Mouse (Mus musculus): ENCODE results near the gene Dlg5. TPM values are rescaled to one million over a fixed set of nuclear protein-coding genes. Genes with fewer than 3 reads are reported as not detected.
A peak's percentile ranks its signal among the peaks of the same experiment; 100 is the strongest.

The Dlg5 gene
- 32.5 TPM in 2 replicates for polyA plus RNA-seq (2014; fragmentation: Nextera tagmentation; extraction: Ambion mirVana)

GRCm38 (mm10) chr14:24245177-24246081 is at the start of gene Dlg5:
Gene Dlg5, minus strand, starts transcription at chr14:24245920.
- Histone ChIP-seq H3K27ac (peak within 1 kb of the TSS; percentile 94), H3K9ac (peak within 1 kb of the TSS; percentile 97), H3K27me3 (ENCODE audit: control insufficient read depth, insufficient read depth, low read length) (no peaks in the 10 kb centered on the region), H3K36me3 (replicated peaks; ENCODE audit: control insufficient read depth, insufficient read depth) (peaks cover 12% of the 10 kb centered on the region; the same call in 1 of the 2 replicates), H3K9me3 (ENCODE audit: control insufficient read depth, low read length) (no peaks in the 10 kb centered on the region), H3K4me1 (replicated peaks; ENCODE audit: control insufficient read depth, insufficient read depth, low read length) (peaks cover 28% of the 10 kb centered on the region), H3K4me2 (replicated peaks) (peak within 1 kb of the TSS; percentile 77), H3K4me3 (replicated peaks; ENCODE audit: low read length) (peak within 1 kb of the TSS; percentile 79)
- WGBS, result 1% methylated on average over 70 of the region's 98 CpGs
- peak; percentile 52 for DNase-seq (ENCODE audit: low spot score)
- peak; percentile 81 for ATAC-seq (ENCODE audit: low FRiP score)

- Histone ChIP-seq H3K27me3 (ENCODE audit: control insufficient read depth, insufficient read depth, low read length) (no peaks in the 10 kb centered on the region), H3K4me1 (replicated peaks; ENCODE audit: control insufficient read depth, insufficient read depth, low read length) (no peaks in the 10 kb centered on the region), H3K9ac (no peak overlapping the region), H3K9me3 (ENCODE audit: control insufficient read depth, low read length) (no peaks in the 10 kb centered on the region), H3K36me3 (replicated peaks; ENCODE audit: control insufficient read depth, insufficient read depth) (no peaks in the 10 kb centered on the region), H3K4me3 (replicated peaks; ENCODE audit: low read length) (no peak overlapping the region), H3K27ac (no peak overlapping the region), H3K4me2 (replicated peaks) (no peak overlapping the region)
- no peak for DNase-seq (ENCODE audit: low spot score)
- WGBS, result 89% methylated on average over 5 of the region's 5 CpGs
- no peak for ATAC-seq (ENCODE audit: low FRiP score)
Observed at GRCm38 (mm10) chr14:24293631-24294030, 47.9 kb upstream of the Dlg5 start.

- Histone ChIP-seq H3K4me2 (replicated peaks) (no peak within 1 kb of the TSS), H3K4me3 (replicated peaks; ENCODE audit: low read length) (no peak within 1 kb of the TSS), H3K4me1 (replicated peaks; ENCODE audit: control insufficient read depth, insufficient read depth, low read length) (no peaks in the 10 kb centered on the region), H3K9me3 (ENCODE audit: control insufficient read depth, low read length) (no peaks in the 10 kb centered on the region), H3K36me3 (replicated peaks; ENCODE audit: control insufficient read depth, insufficient read depth) (no peaks in the 10 kb centered on the region), H3K9ac (no peak within 1 kb of the TSS), H3K27me3 (ENCODE audit: control insufficient read depth, insufficient read depth, low read length) (no peaks in the 10 kb centered on the region), H3K27ac (no peak within 1 kb of the TSS)
- DNase-seq (ENCODE audit: low spot score), result no peak
- ATAC-seq (ENCODE audit: low FRiP score), result no peak
- WGBS, result 70% methylated on average over 3 of the region's 3 CpGs
Observed at GRCm38 (mm10) chr14:24292914-24293313, 47.2 kb upstream of the Dlg5 start, which contains the start of gene E330034G19Rik. Gene E330034G19Rik, plus strand, starts transcription at chr14:24293214.

- H3K4me3 ChIP-seq (replicated peaks; ENCODE audit: low read length), result no peak overlapping the region
- H3K9me3 ChIP-seq (ENCODE audit: control insufficient read depth, low read length), result no peaks in the 10 kb centered on the region
- DNase-seq (ENCODE audit: low spot score) (no peak), ATAC-seq (ENCODE audit: low FRiP score) (no peak)
- H3K27me3 ChIP-seq (ENCODE audit: control insufficient read depth, insufficient read depth, low read length), result no peaks in the 10 kb centered on the region
- H3K9ac ChIP-seq, result no peak overlapping the region
- H3K36me3 ChIP-seq (replicated peaks; ENCODE audit: control insufficient read depth, insufficient read depth), result no peaks in the 10 kb centered on the region
- no peak overlapping the region for H3K27ac ChIP-seq
- H3K4me2 ChIP-seq (replicated peaks), result no peak overlapping the region
- no peaks in the 10 kb centered on the region for H3K4me1 ChIP-seq (replicated peaks; ENCODE audit: control insufficient read depth, insufficient read depth, low read length)
Observed at GRCm38 (mm10) chr14:24290726-24291125, 45.0 kb upstream of the Dlg5 start.

- Histone ChIP-seq H3K27ac (no peak overlapping the region), H3K4me3 (replicated peaks; ENCODE audit: low read length) (no peak overlapping the region), H3K9me3 (ENCODE audit: control insufficient read depth, low read length) (no peaks in the 10 kb centered on the region), H3K36me3 (replicated peaks; ENCODE audit: control insufficient read depth, insufficient read depth) (no peaks in the 10 kb centered on the region), H3K4me1 (replicated peaks; ENCODE audit: control insufficient read depth, insufficient read depth, low read length) (no peaks in the 10 kb centered on the region), H3K4me2 (replicated peaks) (no peak overlapping the region), H3K9ac (no peak overlapping the region), H3K27me3 (ENCODE audit: control insufficient read depth, insufficient read depth, low read length) (no peaks in the 10 kb centered on the region)
- DNase-seq (ENCODE audit: low spot score), result no peak
- ATAC-seq (ENCODE audit: low FRiP score), result no peak
- 58% methylated on average over 4 of the region's 4 CpGs for WGBS
Observed at GRCm38 (mm10) chr14:24286136-24286535, 40.4 kb upstream of the Dlg5 start.

GRCm38 (mm10) chr14:24282276-24282675 is 36.6 kb upstream of the Dlg5 start:
- no peak overlapping the region for H3K4me2 ChIP-seq (replicated peaks)
- no peaks in the 10 kb centered on the region for H3K4me1 ChIP-seq (replicated peaks; ENCODE audit: control insufficient read depth, insufficient read depth, low read length)
- no peaks in the 10 kb centered on the region for H3K27me3 ChIP-seq (ENCODE audit: control insufficient read depth, insufficient read depth, low read length)
- H3K4me3 ChIP-seq (replicated peaks; ENCODE audit: low read length), result no peak overlapping the region
- no peaks in the 10 kb centered on the region for H3K36me3 ChIP-seq (replicated peaks; ENCODE audit: control insufficient read depth, insufficient read depth)
- no peaks in the 10 kb centered on the region for H3K9me3 ChIP-seq (ENCODE audit: control insufficient read depth, low read length)
- ATAC-seq (ENCODE audit: low FRiP score), result no peak
- DNase-seq (ENCODE audit: low spot score), result no peak
- WGBS, result 77% methylated on average over 3 of the region's 3 CpGs
- no peak overlapping the region for H3K9ac ChIP-seq
- H3K27ac ChIP-seq, result no peak overlapping the region

- Histone ChIP-seq H3K9ac (no peak overlapping the region), H3K4me3 (replicated peaks; ENCODE audit: low read length) (no peak overlapping the region), H3K27me3 (ENCODE audit: control insufficient read depth, insufficient read depth, low read length) (no peaks in the 10 kb centered on the region), H3K9me3 (ENCODE audit: control insufficient read depth, low read length) (no peaks in the 10 kb centered on the region), H3K36me3 (replicated peaks; ENCODE audit: control insufficient read depth, insufficient read depth) (no peaks in the 10 kb centered on the region), H3K27ac (no peak overlapping the region), H3K4me1 (replicated peaks; ENCODE audit: control insufficient read depth, insufficient read depth, low read length) (no peaks in the 10 kb centered on the region), H3K4me2 (replicated peaks) (no peak overlapping the region)
- WGBS, result 66% methylated on average over 4 of the region's 4 CpGs
- no peak for ATAC-seq (ENCODE audit: low FRiP score)
- DNase-seq (ENCODE audit: low spot score), result no peak
Observed at GRCm38 (mm10) chr14:24281278-24281677, 35.6 kb upstream of the Dlg5 start.

GRCm38 (mm10) chr14:24275534-24275933 is 29.8 kb upstream of the Dlg5 start:
- H3K9ac ChIP-seq, result no peak overlapping the region
- no peak overlapping the region for H3K27ac ChIP-seq
- ATAC-seq (ENCODE audit: low FRiP score) (peak; percentile 59; the same call in 1 of the 2 replicates), DNase-seq (ENCODE audit: low spot score) (peak; percentile 75)
- no peaks in the 10 kb centered on the region for H3K4me1 ChIP-seq (replicated peaks; ENCODE audit: control insufficient read depth, insufficient read depth, low read length)
- WGBS, result 69% methylated on average over 2 of the region's 2 CpGs
- no peaks in the 10 kb centered on the region for H3K36me3 ChIP-seq (replicated peaks; ENCODE audit: control insufficient read depth, insufficient read depth)
- H3K9me3 ChIP-seq (ENCODE audit: control insufficient read depth, low read length), result no peaks in the 10 kb centered on the region
- no peak overlapping the region for H3K4me2 ChIP-seq (replicated peaks)
- no peak overlapping the region for H3K4me3 ChIP-seq (replicated peaks; ENCODE audit: low read length)
- no peaks in the 10 kb centered on the region for H3K27me3 ChIP-seq (ENCODE audit: control insufficient read depth, insufficient read depth, low read length)

- WGBS, result 66% methylated on average over 2 of the region's 2 CpGs
- H3K4me3 ChIP-seq (replicated peaks; ENCODE audit: low read length), result no peak overlapping the region
- no peak overlapping the region for H3K27ac ChIP-seq
- H3K4me2 ChIP-seq (replicated peaks), result no peak overlapping the region
- H3K4me1 ChIP-seq (replicated peaks; ENCODE audit: control insufficient read depth, insufficient read depth, low read length), result no peaks in the 10 kb centered on the region
- DNase-seq (ENCODE audit: low spot score) (peak; percentile 71), ATAC-seq (ENCODE audit: low FRiP score) (peak; percentile 48; the same call in 1 of the 2 replicates)
- no peaks in the 10 kb centered on the region for H3K36me3 ChIP-seq (replicated peaks; ENCODE audit: control insufficient read depth, insufficient read depth)
- no peak overlapping the region for H3K9ac ChIP-seq
- H3K27me3 ChIP-seq (ENCODE audit: control insufficient read depth, insufficient read depth, low read length), result no peaks in the 10 kb centered on the region
- no peaks in the 10 kb centered on the region for H3K9me3 ChIP-seq (ENCODE audit: control insufficient read depth, low read length)
Observed at GRCm38 (mm10) chr14:24273575-24273974, 27.9 kb upstream of the Dlg5 start.
